Mouse (Mus musculus) left cerebral cortex, postnatal 36 days (tissue): Measurements from ENCODE around the gene Bcl2l13. TPM values are rescaled to one million over a fixed set of nuclear protein-coding genes. Genes with fewer than 3 reads are reported as not detected.

Source experiments
- microRNA-seq: library from miRNA; unstranded; fragments of <30 nt; microRNA quantifications from one replicate; pipeline ENCODE4 v1.2.0, GENCODE M21; 2022
- total RNA-seq, 2 experiments: library from RNA; stranded (reverse); gene quantifications; 2 replicates each; pipeline ENCODE4 v1.2.3; 2021

The Bcl2l13 gene
- total RNA-seq, 2 experiments from 2014 or later = 45.5 to 55.5 TPM

Small RNAs within 50 kb of the gene (microRNA-seq; reads per million reads assigned to microRNA genes)
- gene Gm25193 = not detected

Other genes starting within 250 kb of the Bcl2l13 start
- 1 to 10 TPM; 3.7 to 3.9 TPM for gene Cecr2, start 169.8 kb upstream of the Bcl2l13 start, total RNA-seq
- gene Slc25a18, start 62.6 kb upstream of the Bcl2l13 start, total RNA-seq = 10 to 100 TPM; 59.5 to 70.6 TPM
- gene Atp6v1e1, start 13.4 kb upstream of the Bcl2l13 start, total RNA-seq = 100 to 1,000 TPM; 539 to 601 TPM
- gene Bid, start 80.6 kb downstream of the Bcl2l13 start, total RNA-seq = 10 to 100 TPM in 1 of 2 experiments, 1 to 10 TPM in 1; 10.0 to 12.4 TPM